Mouse (Mus musculus): Measurements from ENCODE around the gene Esrrg.

Esrrg gene

DNA sequence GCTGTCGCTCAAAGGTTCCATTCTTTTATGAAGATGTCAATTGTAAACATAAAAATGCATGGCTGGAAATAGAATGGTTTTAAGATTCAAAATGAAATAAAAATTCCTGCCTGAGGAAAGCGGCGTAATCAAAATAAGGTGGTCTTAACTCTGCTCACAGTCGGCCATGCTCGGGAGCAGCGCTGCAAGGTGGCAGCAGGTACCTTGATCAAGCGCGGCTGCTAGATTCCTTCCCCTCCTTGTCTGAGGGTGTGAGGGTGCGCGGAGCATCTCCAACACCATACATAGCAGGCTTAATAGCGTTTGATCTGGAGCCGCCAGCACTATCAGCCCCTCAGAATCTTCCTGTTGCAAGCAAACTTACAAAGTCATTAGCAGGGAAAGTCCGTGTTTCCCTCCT, 399.9 kb downstream of the Esrrg start:
- no peak for DNase-seq

DNA sequence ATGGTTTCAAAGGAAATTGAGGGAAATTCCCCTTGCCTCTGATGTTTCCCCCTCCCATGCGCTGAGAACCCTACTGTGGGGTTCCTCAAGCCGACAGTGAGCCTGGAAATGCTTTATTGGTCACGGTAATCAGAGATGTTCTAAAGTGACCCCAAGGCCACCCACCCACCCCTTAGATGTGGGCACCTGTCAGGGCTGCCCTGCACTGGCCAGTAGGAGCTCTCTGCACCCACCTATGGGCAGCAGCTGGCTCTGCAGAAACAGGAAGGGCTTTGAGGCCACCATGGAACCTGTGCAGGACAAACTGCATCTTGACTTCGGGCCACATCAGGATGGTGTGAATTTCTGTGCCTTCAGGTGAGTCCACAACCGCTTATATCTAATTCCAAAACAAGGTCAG, 401.3 kb downstream of the Esrrg start:
- no peak for DNase-seq

DNA sequence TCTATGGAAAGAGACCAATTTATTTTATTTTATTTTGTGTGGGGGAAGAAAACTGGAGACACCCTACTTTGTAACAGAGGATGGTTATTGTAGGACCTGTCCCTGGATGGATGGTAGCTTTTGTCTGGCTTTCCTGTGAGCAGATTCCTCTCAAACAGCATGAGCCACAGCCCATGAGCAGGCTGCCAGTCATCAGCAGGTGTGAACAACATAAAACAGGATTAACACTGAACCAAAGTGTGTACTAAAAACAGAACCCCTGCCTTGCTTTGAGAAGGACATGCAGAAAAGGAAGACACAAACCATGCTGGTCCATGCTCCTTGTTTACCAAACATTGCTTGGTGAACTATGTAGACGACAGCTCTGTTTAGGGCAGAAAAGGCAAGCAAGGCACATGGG, 402.3 kb downstream of the Esrrg start:
- no peak for DNase-seq

GRCm38 (mm10) chr1:188014411-188014810, 405.8 kb downstream of the Esrrg start:
- DNase-seq: no peak

- DNase-seq: no peak
Observed at GRCm38 (mm10) chr1:188017956-188018862, 409.6 kb downstream of the Esrrg start.

DNA sequence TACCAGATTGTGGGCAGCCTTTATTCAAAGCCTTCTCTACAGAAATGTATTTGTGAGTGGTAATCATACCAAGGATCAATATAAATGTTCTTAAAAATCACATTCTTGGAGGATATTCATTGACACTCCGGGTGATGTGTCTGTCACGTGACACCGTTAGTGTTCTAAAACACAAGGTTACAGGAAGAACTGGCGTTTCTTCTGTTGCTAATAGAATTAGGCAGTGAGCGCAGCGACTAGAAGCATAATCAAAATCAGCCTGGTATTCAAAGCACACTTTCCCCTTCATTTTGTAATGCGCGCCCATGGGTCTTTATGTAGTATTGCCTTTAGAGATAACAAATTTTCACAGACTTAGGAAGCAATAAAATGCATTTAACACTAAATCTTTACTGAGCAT, 420.6 kb downstream of the Esrrg start:
- no peak for DNase-seq

GRCm38 (mm10) chr1:188030116-188030515, 421.5 kb downstream of the Esrrg start:
- DNase-seq: no peak

GRCm38 (mm10) chr1:188031276-188031675, 422.7 kb downstream of the Esrrg start:
- DNase-seq: no peak

GRCm38 (mm10) chr1:188035957-188036356, 427.4 kb downstream of the Esrrg start:
- no peak for DNase-seq

- no peak for DNase-seq
Observed at GRCm38 (mm10) chr1:188046691-188047121, 438.1 kb downstream of the Esrrg start.

DNA sequence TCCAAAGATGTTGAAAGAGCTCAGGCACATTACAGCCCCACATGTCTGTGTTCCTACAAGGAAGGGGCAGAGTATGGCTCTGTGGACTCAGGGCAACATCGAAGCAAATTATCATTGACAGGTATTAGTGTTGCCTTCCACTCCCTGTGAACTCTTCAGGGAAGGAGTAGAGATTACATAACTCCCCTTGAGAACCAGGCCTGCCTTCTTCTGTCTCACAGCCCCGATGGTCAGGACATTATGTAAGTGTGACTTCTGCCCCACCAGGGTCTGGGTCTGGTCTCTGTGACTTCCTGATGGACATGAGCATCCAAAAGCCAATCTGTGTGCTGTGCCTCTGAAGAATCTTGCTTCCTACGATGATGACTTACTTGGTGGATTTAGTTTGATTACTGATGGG, 438.6 kb downstream of the Esrrg start:
- no peak for DNase-seq

- DNase-seq: no peak
Observed at GRCm38 (mm10) chr1:188055888-188056287, 447.3 kb downstream of the Esrrg start.

GRCm38 (mm10) chr1:188057892-188058291, 449.3 kb downstream of the Esrrg start:
- DNase-seq: no peak

- no peak for DNase-seq
Observed at GRCm38 (mm10) chr1:188059006-188059405, 450.4 kb downstream of the Esrrg start.

DNA sequence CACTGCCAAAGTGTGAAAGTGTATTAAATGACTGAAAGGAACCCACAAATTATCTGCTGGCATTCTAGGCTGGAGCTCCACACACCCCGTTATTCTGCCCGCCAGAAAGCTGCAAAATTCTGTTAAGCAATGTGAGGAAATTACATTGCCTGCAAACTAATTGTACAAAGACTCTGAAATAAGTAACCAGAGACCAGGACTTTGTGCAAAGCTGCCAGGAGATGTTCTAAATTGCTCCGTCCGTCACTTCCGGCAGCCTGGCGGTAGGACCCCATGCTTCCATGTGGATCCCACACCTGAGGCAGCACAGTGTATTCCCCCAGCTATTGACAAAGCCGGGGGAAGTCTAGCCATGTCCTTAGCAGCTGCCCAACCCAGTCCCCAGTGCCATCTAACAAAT, 451.9 kb downstream of the Esrrg start:
- DNase-seq: no peak

- no peak for DNase-seq
Observed at GRCm38 (mm10) chr1:188068833-188069232, 460.2 kb downstream of the Esrrg start.

GRCm38 (mm10) chr1:188069849-188070248, 461.3 kb downstream of the Esrrg start:
- no peak for DNase-seq

GRCm38 (mm10) chr1:188077561-188078195, 469.1 kb downstream of the Esrrg start:
- DNase-seq: no peak

- no peak for DNase-seq
Observed at GRCm38 (mm10) chr1:188080261-188080875, 471.8 kb downstream of the Esrrg start.

DNA sequence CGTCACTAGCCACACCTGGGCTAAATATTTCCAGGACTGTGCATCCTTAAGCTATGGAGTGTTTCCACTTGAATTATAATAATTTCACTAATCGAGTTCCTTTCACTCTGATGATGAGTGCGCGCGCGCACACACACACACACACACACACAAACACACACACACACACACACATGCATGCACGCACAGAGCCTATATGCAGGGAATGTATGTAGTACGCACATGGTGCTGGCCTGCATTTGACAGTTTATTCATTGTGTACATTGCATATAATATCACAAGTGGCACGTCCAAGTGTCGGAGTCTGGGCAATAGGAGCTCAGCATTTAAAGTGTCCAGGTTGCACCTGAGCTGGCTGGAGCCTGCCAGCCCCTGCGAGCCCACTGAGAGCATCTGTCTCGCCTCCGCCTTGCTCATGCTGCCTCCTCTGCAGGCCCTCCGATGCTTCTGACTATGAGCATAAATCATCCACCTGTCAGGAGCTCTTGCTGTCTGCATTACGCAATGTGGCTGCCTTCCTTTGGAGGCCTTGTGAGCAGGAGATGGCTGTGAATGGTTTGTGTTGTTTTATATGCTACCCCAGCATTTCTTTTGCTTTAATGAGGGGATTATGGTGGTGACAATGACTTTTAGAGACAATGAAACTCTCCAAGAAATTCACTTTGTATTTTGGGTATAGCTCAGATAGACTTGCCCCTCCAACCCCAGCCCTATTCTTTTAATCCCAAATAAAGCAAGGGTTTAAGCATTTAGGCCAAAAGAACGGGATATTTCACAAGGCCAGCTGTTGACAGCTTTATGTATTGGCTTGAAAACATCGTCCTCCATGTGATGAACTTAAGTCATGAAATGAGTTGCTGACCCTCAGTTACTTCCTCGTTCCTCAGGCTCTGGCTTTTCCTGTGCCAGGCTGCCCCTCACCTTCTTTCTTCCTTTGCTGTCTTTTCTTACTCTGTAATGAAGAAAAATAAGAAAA, 474.4 kb downstream of the Esrrg start:
- no peak for DNase-seq

DNA sequence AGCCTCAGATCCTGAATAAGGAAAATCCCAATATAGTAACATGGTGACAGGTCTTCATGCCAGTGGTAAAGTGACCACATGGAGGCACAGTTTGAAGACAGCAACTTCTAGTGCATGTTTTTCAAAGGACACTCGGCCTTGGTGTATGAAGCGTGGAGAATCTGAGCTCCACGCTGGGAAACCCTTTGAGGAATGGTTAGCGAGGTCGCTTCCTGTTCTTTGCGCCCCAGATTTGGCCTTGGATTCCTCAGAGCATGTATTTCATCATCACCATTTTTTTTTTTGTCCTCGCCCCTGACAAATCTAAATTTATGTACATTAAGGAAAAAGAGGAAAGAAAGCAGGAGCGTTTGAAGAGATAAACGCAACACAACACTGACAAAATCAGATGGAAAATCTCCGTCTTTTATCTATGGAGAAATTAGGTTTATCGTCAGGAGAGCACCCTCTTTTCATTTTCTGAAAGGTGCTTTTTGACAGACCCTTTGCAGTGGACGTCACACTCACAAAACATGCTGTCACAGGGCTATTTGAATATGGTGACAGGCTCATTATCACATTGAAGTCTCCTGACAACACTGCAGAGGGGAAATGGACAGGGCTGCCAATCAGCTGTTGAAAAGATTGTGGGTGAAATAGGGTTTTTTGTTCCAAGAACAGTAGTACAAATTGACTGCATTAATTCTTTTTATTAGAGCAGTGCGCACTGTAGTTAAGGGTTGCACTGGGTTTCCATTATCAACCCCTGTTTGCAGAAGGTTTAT, 476.7 kb downstream of the Esrrg start:
- no peak for DNase-seq

GRCm38 (mm10) chr1:188093724-188094123, 485.1 kb downstream of the Esrrg start:
- DNase-seq: no peak

Data from thymus, postnatal 36 days (tissue).